Mouse (Mus musculus) lung, adult 2 months (tissue): ENCODE measurements around the gene Ptger1.

Source experiments
- CTCF ChIP-seq: fragments of 200-500 bp; IDR thresholded peaks from 2 replicates; pipeline ENCODE4 v1.5.1; 2011; ENCODE audit warnings: mild to moderate bottlenecking, low read length, control low read depth; ENCODE audit not compliant: insufficient read depth
- POLR2A ChIP-seq: fragments of 200-500 bp; IDR thresholded peaks from 2 replicates; pipeline ENCODE4 v1.6.1; 2011; ENCODE audit warnings: low read depth, mild to moderate bottlenecking, control low read depth, low read length, borderline replicate concordance; ENCODE audit errors: extremely low read depth

GRCm38 (mm10) chr8:83652744-83653661, 13.5 kb upstream of the Ptger1 start:
- no peak for TF ChIP-seq CTCF
- no peak for TF ChIP-seq POLR2A
